Mouse (Mus musculus): ENCODE data around the gene Crybg2. TPM values are rescaled to one million over a fixed set of nuclear protein-coding genes. Genes with fewer than 3 reads are reported as not detected.

Gene Crybg2
- total and polyA plus RNA-seq, 3 experiments = 0.65 to 2.3 TPM; not detected in 1

DNA sequence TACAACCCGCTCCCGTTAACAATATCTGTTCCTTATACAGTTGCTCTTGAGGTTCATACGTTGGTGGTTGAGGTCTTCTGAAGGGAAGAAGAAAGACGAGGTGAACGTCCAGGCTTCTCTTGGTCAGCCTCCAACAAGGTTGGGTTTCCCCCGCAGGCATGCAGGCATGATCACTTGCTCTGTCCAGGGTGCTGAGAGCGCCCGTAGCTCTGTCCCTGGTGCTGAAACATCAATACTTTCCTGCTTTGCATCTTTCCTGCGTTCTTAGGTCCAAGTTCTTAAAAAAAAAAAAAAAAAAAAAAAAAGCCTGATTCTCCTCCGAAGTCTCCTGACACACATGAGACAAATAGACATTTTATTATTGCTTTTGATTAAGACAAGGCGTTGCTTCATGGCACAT lies 40.0 kb upstream of the Crybg2 start:
- H3K27ac ChIP-seq (ENCODE audit: control insufficient read depth, low read depth, low read length) = no peak overlapping the region
- no peak overlapping the region for H3K4me3 ChIP-seq (ENCODE audit: control insufficient read depth in 1 of 2, insufficient read depth in 1 of 2, low read depth in 2 of 2, low read length in 2 of 2)
- H3K79me2 ChIP-seq (ENCODE audit: control insufficient read depth, insufficient read depth, low read length, poor library complexity) = no peaks in the 10 kb centered on the region
- no peaks in the 10 kb centered on the region for H3K36me3 ChIP-seq (ENCODE audit: control insufficient read depth in 1 of 2, insufficient read depth in 2 of 2, low read length in 2 of 2)
- H3K27me3 ChIP-seq (ENCODE audit: control insufficient read depth in 1 of 2, insufficient read depth in 2 of 2, low read length in 2 of 2) = no peaks in the 10 kb centered on the region
- no peaks in the 10 kb centered on the region for H3K9me3 ChIP-seq (replicated peaks; ENCODE audit: insufficient read depth, low read length)
- peak; percentile 65 for DNase-seq (ENCODE audit: low read depth, low spot score)
- H3K9ac ChIP-seq (ENCODE audit: control insufficient read depth, low read depth, low read length, poor library complexity, severe bottlenecking) = no peak overlapping the region
- no peaks in the 10 kb centered on the region for H3K4me1 ChIP-seq (ENCODE audit: control insufficient read depth in 1 of 2, insufficient read depth in 2 of 2, low read length in 2 of 2)
- TF ChIP-seq MXI1 (IDR thresholded peaks at IDR 0.05; ENCODE audit: low read depth, low read length) (peak; percentile 96), ZMIZ1 (IDR thresholded peaks at IDR 0.05; ENCODE audit: low read depth, low read length) (no peak), ELF1 (IDR thresholded peaks at IDR 0.05; ENCODE audit: low read depth, low read length) (no peak), SIN3A (IDR thresholded peaks at IDR 0.05; ENCODE audit: low read length) (peak; percentile 99), CTCF (IDR thresholded peaks at IDR 0.05 in 2 of 3, conservative IDR thresholded peaks at IDR 0.05 in 1 of 3; ENCODE audit: control insufficient read depth in 1 of 3, insufficient read depth in 1 of 3, low read depth in 2 of 3, low read length in 3 of 3, poor library complexity in 1 of 3, severe bottlenecking in 1 of 3) (no peak)

DNA sequence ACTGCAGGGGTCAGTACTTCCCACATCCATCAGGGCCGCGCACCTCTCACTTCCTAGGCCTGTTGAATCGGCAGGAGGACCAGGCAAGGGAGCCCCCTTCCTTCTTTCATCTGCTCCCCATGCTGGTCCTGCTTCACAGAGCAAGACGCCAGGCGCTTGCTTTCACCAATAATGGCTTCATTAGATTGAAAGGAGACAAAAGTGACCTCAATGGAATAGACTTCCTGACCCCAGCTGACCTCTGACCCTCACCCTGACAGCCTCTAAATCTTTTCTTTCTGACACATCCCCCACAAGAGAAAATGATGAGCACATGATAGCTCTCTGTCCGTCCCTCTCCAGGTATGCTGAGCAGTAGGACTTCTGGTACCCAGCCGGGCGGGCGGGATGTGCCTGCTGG lies 34.8 kb upstream of the Crybg2 start:
- H3K9ac ChIP-seq (ENCODE audit: control insufficient read depth, low read depth, low read length, poor library complexity, severe bottlenecking) = no peak overlapping the region
- no peaks in the 10 kb centered on the region for H3K79me2 ChIP-seq (ENCODE audit: control insufficient read depth, insufficient read depth, low read length, poor library complexity)
- H3K27ac ChIP-seq (ENCODE audit: control insufficient read depth, low read depth, low read length) = no peak overlapping the region
- DNase-seq (ENCODE audit: low read depth, low spot score) = no peak
- no peaks in the 10 kb centered on the region for H3K4me1 ChIP-seq (ENCODE audit: control insufficient read depth in 1 of 2, insufficient read depth in 2 of 2, low read length in 2 of 2)
- no peak overlapping the region for H3K4me3 ChIP-seq (ENCODE audit: control insufficient read depth in 1 of 2, insufficient read depth in 1 of 2, low read depth in 2 of 2, low read length in 2 of 2)
- TF ChIP-seq EP300 (IDR thresholded peaks at IDR 0.05; ENCODE audit: low read depth in 1 of 2, low read length in 2 of 2) (no peak), TCF12 (IDR thresholded peaks at IDR 0.05; ENCODE audit: low read depth, low read length) (no peak), MYB (IDR thresholded peaks at IDR 0.05; ENCODE audit: low read depth, low read length) (no peak), ZKSCAN1 (IDR thresholded peaks at IDR 0.05; ENCODE audit: low read depth, low read length) (no peak), SMC3 (IDR thresholded peaks at IDR 0.05; ENCODE audit: low read depth, low read length) (no peak), MAFK (IDR thresholded peaks at IDR 0.05; ENCODE audit: borderline replicate concordance, low read depth, low read length) (no peak), E2F4 (IDR thresholded peaks at IDR 0.05; ENCODE audit: borderline replicate concordance, low read depth, low read length) (no peak), POLR2A (IDR thresholded peaks at IDR 0.05; ENCODE audit: control insufficient read depth in 1 of 2, insufficient read depth in 1 of 2, low read depth in 1 of 2, low read length in 2 of 2, poor library complexity in 1 of 2) (no peak), CHD2 (IDR thresholded peaks at IDR 0.05; ENCODE audit: low read length) (no peak), KAT2A (conservative IDR thresholded peaks at IDR 0.05; ENCODE audit: low read depth, low read length) (no peak), ZNF384 (IDR thresholded peaks at IDR 0.05; ENCODE audit: low read depth, low read length) (no peak), NRF1 (IDR thresholded peaks at IDR 0.05; ENCODE audit: insufficient read depth, low read depth, low read length, poor library complexity, severe bottlenecking) (no peak), BHLHE40 (IDR thresholded peaks at IDR 0.05; ENCODE audit: borderline replicate concordance, low read depth, low read length) (no peak), POLR2AphosphoS5 (IDR thresholded peaks at IDR 0.05; ENCODE audit: borderline replicate concordance, low read depth, low read length) (no peak), CHD1 (IDR thresholded peaks at IDR 0.05; ENCODE audit: low read depth, low read length) (no peak), CTCF (IDR thresholded peaks at IDR 0.05 in 2 of 3, conservative IDR thresholded peaks at IDR 0.05 in 1 of 3; ENCODE audit: control insufficient read depth in 1 of 3, insufficient read depth in 1 of 3, low read depth in 2 of 3, low read length in 3 of 3, poor library complexity in 1 of 3, severe bottlenecking in 1 of 3) (no peak), GATA1 (IDR thresholded peaks at IDR 0.05; ENCODE audit: low read depth, low read length) (no peak), MXI1 (IDR thresholded peaks at IDR 0.05; ENCODE audit: low read depth, low read length) (no peak)
- no peaks in the 10 kb centered on the region for H3K36me3 ChIP-seq (ENCODE audit: control insufficient read depth in 1 of 2, insufficient read depth in 2 of 2, low read length in 2 of 2)
- H3K27me3 ChIP-seq (ENCODE audit: control insufficient read depth in 1 of 2, insufficient read depth in 2 of 2, low read length in 2 of 2) = no peaks in the 10 kb centered on the region
- H3K9me3 ChIP-seq (replicated peaks; ENCODE audit: insufficient read depth, low read length) = no peaks in the 10 kb centered on the region

All from MEL (cell line).